Mouse (Mus musculus) hindbrain, embryonic 12.5 days (tissue): ENCODE measurements around the gene Alpl. TPM values are rescaled to one million over a fixed set of nuclear protein-coding genes. Genes with fewer than 3 reads are reported as not detected.

Source experiments
- ATAC-seq: fragments of 200-750 bp; cut with Nextera tagmentation; 2 replicates; pipeline ENCODE4 v1.8.0; 2017; ENCODE audit warnings: moderate TSS enrichment; ENCODE audit not compliant: low FRiP score
- H3K27ac ChIP-seq: fragments of 300-500 bp; sonication (generic); 2 replicates; pipeline ENCODE4 v1.5.1; 2016; ENCODE audit warnings: mild to moderate bottlenecking
- H3K27me3 ChIP-seq: fragments of 300-500 bp; sonication (generic); 2 replicates; pipeline ENCODE4 v1.6.1; 2016; ENCODE audit warnings: mild to moderate bottlenecking
- H3K36me3 ChIP-seq: fragments of 300-500 bp; sonication (generic); 2 replicates; pipeline ENCODE4 v1.6.1; 2016; ENCODE audit warnings: mild to moderate bottlenecking
- H3K4me1 ChIP-seq: fragments of 300-500 bp; sonication (generic); 2 replicates; pipeline ENCODE4 v1.6.1; 2016
- H3K4me2 ChIP-seq: fragments of 300-500 bp; sonication (generic); replicated peaks from 2 replicates; pipeline ENCODE4 v1.6.1; 2016; ENCODE audit warnings: mild to moderate bottlenecking
- H3K4me3 ChIP-seq: fragments of 300-500 bp; sonication (generic); 2 replicates; pipeline ENCODE4 v1.5.1; 2016; ENCODE audit warnings: mild to moderate bottlenecking
- H3K9ac ChIP-seq: fragments of 300-500 bp; sonication (generic); 2 replicates; pipeline ENCODE4 v1.6.1; 2016; ENCODE audit warnings: mild to moderate bottlenecking, moderate library complexity
- H3K9me3 ChIP-seq: fragments of 300-500 bp; sonication (generic); replicated peaks from 2 replicates; pipeline ENCODE4 v1.6.1; 2016; ENCODE audit warnings: mild to moderate bottlenecking
- WGBS: fragments of 180-500 bp; shearing (Covaris S2); methylation state at CpG from one replicate; pipeline ENCODE4 v1.1.7; 2016; 5-methylcytosine and 5-hydroxymethylcytosine counted together
- polyA plus RNA-seq: library from polyadenylated mRNA; unstranded; fragments of >200 nt; fragmentation: Nextera tagmentation; extraction: Ambion mirVana; gene quantifications from 2 replicates; pipeline ENCODE4 v1.2.1, GENCODE M21; 2016

The Alpl gene
- polyA plus RNA-seq, 1 experiment from 2014 or later = 13.6 TPM

DNA sequence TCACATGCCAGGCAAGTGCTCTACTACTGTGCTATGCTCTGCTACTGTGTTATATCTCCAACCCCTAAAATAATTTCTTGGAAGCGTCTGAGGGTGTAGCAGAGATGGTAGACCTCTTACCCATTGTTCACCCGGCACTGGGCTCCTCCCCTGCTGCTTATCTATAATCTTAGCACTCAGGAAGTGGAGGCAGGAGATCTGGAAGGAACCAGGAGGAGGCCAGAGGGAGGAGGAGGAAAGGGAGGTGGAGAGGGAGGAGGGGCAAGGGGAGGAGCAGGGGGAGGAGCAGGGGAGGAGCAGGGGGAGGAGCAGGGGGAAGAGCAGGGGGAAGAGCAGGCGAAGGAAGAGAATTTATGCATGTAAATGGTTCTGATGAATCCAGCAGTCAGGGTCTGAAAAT lies 24.5 kb upstream of the Alpl start:
- H3K4me1 ChIP-seq = peaks cover 2% of the 10 kb centered on the region; the same call in 1 of the 2 replicates
- H3K27ac ChIP-seq = no peak overlapping the region
- H3K9me3 ChIP-seq = peaks cover 4% of the 10 kb centered on the region; the same call in 1 of the 2 replicates
- ATAC-seq = no peak
- H3K9ac ChIP-seq = no peak overlapping the region
- WGBS = 62% methylated on average over 3 of the region's 3 CpGs
- no peak overlapping the region for H3K4me3 ChIP-seq
- no peaks in the 10 kb centered on the region for H3K36me3 ChIP-seq
- H3K27me3 ChIP-seq = no peaks in the 10 kb centered on the region
- H3K4me2 ChIP-seq = no peak overlapping the region

DNA sequence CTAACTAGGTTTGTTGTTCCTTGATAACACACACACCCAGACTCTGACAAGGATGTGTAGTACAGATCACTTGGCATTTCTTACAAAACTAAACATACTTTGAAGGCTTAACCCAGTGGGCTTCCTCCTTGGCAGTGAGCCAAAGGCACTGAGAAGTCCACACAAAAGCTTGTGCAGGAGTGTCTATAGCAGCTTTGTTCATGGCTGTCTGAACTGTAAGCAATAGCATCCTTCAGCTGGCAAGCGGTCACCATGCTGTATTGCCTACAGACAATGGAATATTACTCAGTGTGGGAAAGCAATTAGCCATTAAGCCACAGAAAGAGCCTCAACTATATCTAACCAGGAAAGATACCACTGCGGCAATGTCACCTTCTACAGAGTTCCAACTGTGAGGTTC lies 23.3 kb upstream of the Alpl start:
- H3K4me1 ChIP-seq = peaks cover 2% of the 10 kb centered on the region; the same call in 1 of the 2 replicates
- H3K27me3 ChIP-seq = no peaks in the 10 kb centered on the region
- no peak overlapping the region for H3K27ac ChIP-seq
- WGBS = 58% methylated on average over 2 of the region's 2 CpGs
- H3K4me2 ChIP-seq = no peak overlapping the region
- no peak overlapping the region for H3K9ac ChIP-seq
- H3K36me3 ChIP-seq = no peaks in the 10 kb centered on the region
- no peak overlapping the region for H3K4me3 ChIP-seq
- peak; percentile 66 for ATAC-seq
- peaks cover 4% of the 10 kb centered on the region; the same call in 1 of the 2 replicates for H3K9me3 ChIP-seq

DNA sequence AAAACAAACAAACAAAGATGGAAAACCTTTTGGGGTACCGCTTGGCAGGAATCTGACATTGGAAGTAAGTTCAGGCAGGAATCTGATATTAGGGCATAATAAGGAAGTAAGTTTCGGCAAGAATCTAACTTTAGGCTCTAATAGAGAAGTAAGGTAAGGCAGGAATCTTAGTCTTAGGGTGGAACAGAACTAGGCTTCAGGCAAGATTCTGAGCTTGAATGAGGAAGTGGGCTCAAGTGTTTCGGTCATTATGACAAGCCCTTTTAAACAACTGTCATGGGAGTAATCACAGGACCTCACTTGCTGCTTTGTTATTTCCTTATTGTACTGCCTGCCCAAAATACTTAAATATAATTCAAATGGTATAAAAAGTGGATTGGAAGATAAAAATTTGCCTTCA lies 22.2 kb upstream of the Alpl start:
- 96% methylated on average over 3 of the region's 3 CpGs for WGBS

DNA sequence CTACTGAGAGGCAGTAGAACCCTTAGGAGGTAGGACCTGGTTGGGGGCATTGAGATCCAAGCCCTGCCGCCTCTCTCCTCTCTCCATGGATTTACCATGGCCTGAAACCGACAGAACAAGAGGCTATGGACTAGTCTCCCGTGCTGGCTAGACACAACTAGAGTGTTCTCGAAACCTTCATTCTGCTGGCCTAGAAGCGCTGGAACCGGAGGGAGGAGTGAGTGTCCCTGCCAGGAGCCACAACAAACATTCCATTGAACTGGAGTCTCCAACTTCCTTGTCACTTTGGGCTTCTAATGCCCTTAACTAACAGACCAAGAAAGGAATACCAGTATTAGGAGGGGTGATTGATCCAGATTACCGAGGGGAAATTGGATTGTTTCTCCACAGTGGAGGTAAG lies 20.0 kb upstream of the Alpl start:
- Histone ChIP-seq H3K9ac (no peak overlapping the region), H3K27me3 (no peaks in the 10 kb centered on the region), H3K36me3 (no peaks in the 10 kb centered on the region), H3K4me3 (no peak overlapping the region), H3K27ac (no peak overlapping the region), H3K9me3 (peaks cover 4% of the 10 kb centered on the region; the same call in 1 of the 2 replicates), H3K4me2 (no peak overlapping the region), H3K4me1 (peaks cover 8% of the 10 kb centered on the region)
- ATAC-seq = no peak
- WGBS = 75% methylated on average over 7 of the region's 7 CpGs

More for the DNA sequence above, 22.2 kb upstream of the Alpl start:
- no peak for ATAC-seq
- no peak overlapping the region for H3K4me2 ChIP-seq
- peaks cover 4% of the 10 kb centered on the region; the same call in 1 of the 2 replicates for H3K9me3 ChIP-seq
- H3K4me1 ChIP-seq = peaks cover 8% of the 10 kb centered on the region
- H3K27me3 ChIP-seq = no peaks in the 10 kb centered on the region
- no peak overlapping the region for H3K4me3 ChIP-seq
- H3K27ac ChIP-seq = no peak overlapping the region
- H3K36me3 ChIP-seq = no peaks in the 10 kb centered on the region
- H3K9ac ChIP-seq = no peak overlapping the region

DNA sequence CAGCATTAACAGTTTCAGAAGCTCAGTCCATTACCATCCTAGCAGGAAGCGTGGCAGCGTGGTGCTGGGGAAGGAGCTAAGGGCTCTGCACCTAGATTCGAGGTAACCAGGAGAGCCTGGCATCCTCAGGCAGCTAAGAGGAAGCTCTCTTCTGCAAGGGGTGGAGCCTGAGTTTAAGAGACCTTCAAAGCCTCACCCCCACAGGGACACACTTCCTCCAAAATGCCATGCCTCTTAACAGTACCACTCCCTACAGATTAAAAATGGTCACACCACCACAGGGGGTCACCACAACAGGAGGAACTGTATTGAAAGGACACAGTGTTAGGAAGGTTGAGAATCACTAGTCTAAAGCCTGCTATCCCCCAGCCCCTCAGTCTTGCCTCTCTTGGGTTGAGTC lies 19.3 kb upstream of the Alpl start:
- peaks cover 8% of the 10 kb centered on the region for H3K4me1 ChIP-seq
- H3K27me3 ChIP-seq = no peaks in the 10 kb centered on the region
- H3K36me3 ChIP-seq = no peaks in the 10 kb centered on the region
- WGBS = 78% methylated on average over 3 of the region's 3 CpGs
- H3K4me2 ChIP-seq = no peak overlapping the region
- no peak overlapping the region for H3K27ac ChIP-seq
- no peak overlapping the region for H3K9ac ChIP-seq
- no peak overlapping the region for H3K4me3 ChIP-seq
- H3K9me3 ChIP-seq = peaks cover 4% of the 10 kb centered on the region; the same call in 1 of the 2 replicates
- no peak for ATAC-seq

DNA sequence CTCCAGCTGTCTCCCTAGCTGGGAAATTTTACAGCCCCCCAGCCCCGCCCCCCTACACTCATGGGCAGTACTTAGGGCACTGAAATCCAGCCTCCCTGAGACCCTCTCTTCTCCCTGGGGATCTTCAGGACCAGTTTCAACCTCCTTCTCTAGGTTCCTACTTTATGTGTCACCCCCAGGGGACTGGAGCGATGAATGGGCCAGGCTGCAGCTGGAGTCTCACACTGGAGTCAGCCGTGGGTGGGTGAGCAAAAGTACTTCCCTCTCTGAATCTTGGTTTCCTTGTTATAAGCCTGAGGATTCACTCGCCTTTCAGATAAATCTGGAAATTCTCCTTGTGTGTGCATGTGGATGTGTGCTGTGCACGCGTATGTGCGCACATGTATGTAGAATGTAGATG lies 18.0 kb upstream of the Alpl start:
- ATAC-seq = no peak
- no peak overlapping the region for H3K4me3 ChIP-seq
- H3K4me2 ChIP-seq = no peak overlapping the region
- H3K27me3 ChIP-seq = 0 out of 2 replicates have a peak, but pooled peaks cover 6% of the 10 kb centered on the region
- no peak overlapping the region for H3K9ac ChIP-seq
- peaks cover 5% of the 10 kb centered on the region; the same call in 1 of the 2 replicates for H3K4me1 ChIP-seq
- H3K27ac ChIP-seq = no peak overlapping the region
- no peaks in the 10 kb centered on the region for H3K36me3 ChIP-seq
- WGBS = 77% methylated on average over 7 of the region's 7 CpGs
- H3K9me3 ChIP-seq = no peaks in the 10 kb centered on the region

DNA sequence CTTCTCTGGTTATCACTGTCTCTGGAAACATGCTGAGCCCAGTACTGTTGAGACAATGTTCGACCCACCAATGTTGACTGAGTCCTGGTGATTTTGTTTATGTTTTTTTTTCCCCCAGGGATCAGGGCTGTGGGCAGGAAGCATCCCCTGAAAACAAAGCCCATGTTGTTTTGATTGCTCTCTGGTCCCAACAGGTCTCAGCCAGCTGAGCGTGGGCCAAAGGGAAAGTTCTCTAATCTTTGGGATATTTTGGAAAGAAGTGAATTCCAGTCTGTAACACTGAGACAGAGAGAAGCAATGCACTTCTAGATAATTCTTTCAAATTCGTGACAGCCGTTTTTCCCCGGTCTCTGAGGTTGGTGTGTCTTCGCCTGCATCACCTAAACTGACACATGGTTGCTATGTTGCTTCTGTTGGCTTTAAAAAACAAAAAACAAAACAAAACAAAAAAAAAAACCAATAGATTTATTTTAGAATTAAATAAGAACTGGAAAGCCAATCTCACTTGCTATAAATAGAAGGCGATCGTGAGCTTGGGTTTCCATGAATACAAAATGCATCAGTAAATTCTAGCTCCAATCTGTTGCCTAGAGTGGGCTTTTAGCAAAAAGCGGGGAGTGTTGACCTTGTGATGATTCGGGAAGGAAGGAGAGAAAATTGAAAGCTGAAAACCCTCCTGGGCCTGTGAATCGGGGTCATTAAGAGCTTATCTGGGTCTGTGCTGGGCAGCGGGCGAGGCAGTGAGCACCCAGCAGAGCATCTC lies 16.9 kb upstream of the Alpl start:
- WGBS = 66% methylated on average over 13 of the region's 13 CpGs
- Histone ChIP-seq H3K9ac (no peak overlapping the region), H3K36me3 (no peaks in the 10 kb centered on the region), H3K27ac (no peak overlapping the region), H3K4me2 (no peak overlapping the region), H3K4me1 (peaks cover 5% of the 10 kb centered on the region; the same call in 1 of the 2 replicates), H3K27me3 (0 out of 2 replicates have a peak, but pooled peaks cover 6% of the 10 kb centered on the region), H3K4me3 (no peak overlapping the region), H3K9me3 (no peaks in the 10 kb centered on the region)
- no peak for ATAC-seq

DNA sequence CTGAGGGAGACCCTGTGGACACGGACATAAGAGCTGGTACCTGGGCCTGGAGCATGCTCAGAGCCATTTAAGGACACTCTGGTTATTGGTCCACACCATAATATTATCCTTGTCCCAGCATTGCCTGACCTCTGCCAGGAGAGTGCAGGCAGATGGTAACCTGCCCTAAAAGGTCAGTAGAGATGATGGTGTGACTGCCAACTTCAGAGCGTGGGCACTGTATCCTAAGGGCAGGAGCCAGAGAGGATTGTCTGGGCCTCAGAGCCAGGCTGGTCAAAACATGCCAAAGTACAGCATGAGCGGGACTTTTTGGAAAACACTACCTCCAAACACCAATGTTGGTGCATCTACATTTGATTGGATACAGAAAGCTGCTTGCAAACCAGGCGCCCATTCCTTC lies 13.8 kb upstream of the Alpl start:
- no peak for ATAC-seq
- 81% methylated on average over 4 of the region's 4 CpGs for WGBS
- Histone ChIP-seq H3K36me3 (no peaks in the 10 kb centered on the region), H3K27ac (no peak overlapping the region), H3K9me3 (no peaks in the 10 kb centered on the region), H3K27me3 (0 out of 2 replicates have a peak, but pooled peaks cover 6% of the 10 kb centered on the region), H3K9ac (no peak overlapping the region), H3K4me3 (no peak overlapping the region), H3K4me1 (peaks cover 5% of the 10 kb centered on the region; the same call in 1 of the 2 replicates), H3K4me2 (no peak overlapping the region)

DNA sequence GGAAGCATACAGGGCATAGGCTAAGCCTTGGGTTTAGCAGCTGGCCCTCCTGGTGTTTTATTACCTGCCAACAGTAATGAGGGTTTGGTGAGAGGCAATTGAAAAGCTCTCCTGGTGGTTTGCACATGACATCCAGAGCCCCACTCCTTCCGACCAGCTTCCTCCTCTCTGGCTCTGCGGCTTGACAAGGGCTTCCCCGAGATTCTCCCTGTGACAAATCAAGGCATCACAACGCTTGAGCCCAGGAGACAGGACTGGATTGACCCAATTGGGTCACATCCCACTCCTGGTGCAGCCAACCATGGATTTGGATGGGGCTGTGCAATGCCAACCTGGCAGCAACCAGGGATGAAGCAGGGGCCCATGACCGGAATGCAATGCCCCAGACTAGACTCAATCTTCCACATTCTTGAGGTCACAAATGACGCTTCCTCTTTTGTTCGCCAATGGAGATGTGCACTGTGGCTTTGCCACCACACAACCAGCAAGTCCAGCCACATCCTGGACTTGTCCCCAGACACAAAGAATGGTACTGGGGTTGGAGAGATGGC lies 11.2 kb upstream of the Alpl start:
- Histone ChIP-seq H3K36me3 (no peaks in the 10 kb centered on the region), H3K4me3 (no peak overlapping the region), H3K9me3 (no peaks in the 10 kb centered on the region), H3K27me3 (0 out of 2 replicates have a peak, but pooled peaks cover 6% of the 10 kb centered on the region), H3K4me1 (no peaks in the 10 kb centered on the region), H3K9ac (no peak overlapping the region), H3K4me2 (no peak overlapping the region), H3K27ac (no peak overlapping the region)
- ATAC-seq = no peak
- WGBS = 88% methylated on average over 7 of the region's 7 CpGs

DNA sequence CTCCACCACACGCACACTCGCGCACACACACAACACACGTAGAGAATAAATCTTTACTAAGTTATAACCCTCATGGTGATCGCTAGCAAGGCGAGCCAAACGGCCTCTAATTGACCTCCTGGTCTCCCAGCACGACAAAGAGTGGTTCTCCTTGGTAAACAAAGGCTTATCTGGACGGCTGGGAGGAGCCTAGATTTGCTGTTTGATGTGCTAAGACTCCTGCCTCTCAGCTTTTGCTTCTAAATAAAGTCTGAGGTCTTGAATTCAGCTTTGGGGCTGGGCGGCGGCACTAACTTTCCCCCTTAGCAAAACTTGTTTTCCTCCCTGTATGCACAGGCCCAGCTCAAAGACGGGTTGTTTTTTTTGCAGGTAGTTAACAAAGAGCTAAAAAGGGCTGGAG lies 5.0 kb upstream of the Alpl start:
- no peak overlapping the region for H3K4me3 ChIP-seq
- H3K36me3 ChIP-seq = no peaks in the 10 kb centered on the region
- no peak for ATAC-seq
- peaks cover 14% of the 10 kb centered on the region for H3K4me1 ChIP-seq
- peaks cover 14% of the 10 kb centered on the region for H3K27me3 ChIP-seq
- H3K9me3 ChIP-seq = no peaks in the 10 kb centered on the region
- no peak overlapping the region for H3K27ac ChIP-seq
- H3K4me2 ChIP-seq = no peak overlapping the region
- H3K9ac ChIP-seq = no peak overlapping the region
- WGBS = 22% methylated on average over 12 of the region's 12 CpGs

DNA sequence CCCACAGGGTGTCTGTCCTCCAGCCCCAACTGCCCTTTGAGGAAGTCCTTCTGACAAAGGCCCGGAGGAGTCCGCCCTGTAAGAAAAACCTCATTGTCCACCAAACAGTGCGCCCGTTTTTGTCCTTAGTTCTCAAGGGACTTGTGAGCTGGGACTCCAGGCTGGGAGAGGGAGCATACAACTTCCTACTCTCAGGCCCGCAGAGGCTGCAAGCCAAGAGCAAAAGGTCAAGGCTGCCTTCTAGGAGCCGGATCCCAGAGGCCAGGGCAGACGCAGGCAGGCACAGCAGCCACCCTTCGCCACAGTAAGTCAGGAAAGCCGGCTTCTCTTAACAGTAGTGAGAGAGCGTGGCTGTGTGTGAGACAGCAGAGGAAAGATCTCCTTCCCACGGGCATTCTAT lies 4.1 kb upstream of the Alpl start:
- ATAC-seq = no peak
- Histone ChIP-seq H3K27me3 (peaks cover 20% of the 10 kb centered on the region), H3K27ac (no peak overlapping the region), H3K4me2 (no peak overlapping the region), H3K9me3 (no peaks in the 10 kb centered on the region), H3K9ac (no peak overlapping the region), H3K36me3 (no peaks in the 10 kb centered on the region), H3K4me3 (no peak overlapping the region), H3K4me1 (peaks cover 23% of the 10 kb centered on the region)
- 26% methylated on average over 11 of the region's 11 CpGs for WGBS

DNA sequence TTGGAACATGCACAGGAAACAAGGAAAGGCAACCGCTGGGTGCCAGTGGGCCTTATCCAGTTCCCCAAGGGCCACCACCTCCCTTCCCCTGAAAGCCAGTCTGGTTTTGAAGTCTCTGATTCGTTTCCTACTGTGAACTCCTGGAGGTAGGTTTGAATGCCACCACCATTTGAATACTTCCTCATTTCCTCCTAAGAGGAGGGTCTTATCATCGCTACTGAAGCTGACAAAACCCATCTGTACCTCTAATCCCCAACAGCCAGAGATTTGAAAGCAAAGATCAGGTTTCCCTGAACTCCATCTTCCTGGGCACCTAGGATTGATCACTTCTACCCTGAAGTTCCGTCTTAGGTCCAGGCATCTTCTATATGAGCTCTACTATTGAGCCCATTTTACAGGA lies 854 bp upstream of the Alpl start:
- H3K4me2 ChIP-seq = no peak overlapping the region
- peaks cover 35% of the 10 kb centered on the region for H3K27me3 ChIP-seq
- ATAC-seq = no peak
- no peak overlapping the region for H3K9ac ChIP-seq
- no peaks in the 10 kb centered on the region for H3K9me3 ChIP-seq
- peaks cover 28% of the 10 kb centered on the region for H3K4me1 ChIP-seq
- H3K4me3 ChIP-seq = no peak overlapping the region
- H3K36me3 ChIP-seq = no peaks in the 10 kb centered on the region
- WGBS = 62% methylated on average over 4 of the region's 4 CpGs
- H3K27ac ChIP-seq = no peak overlapping the region
